Mouse (Mus musculus): ENCODE results near the gene Il34. TPM values are rescaled to one million over a fixed set of nuclear protein-coding genes. Genes with fewer than 3 reads are reported as not detected.

Il34 gene
- total and polyA plus RNA-seq, 3 experiments = 3.3 to 15.3 (median 5.3) TPM

DNA sequence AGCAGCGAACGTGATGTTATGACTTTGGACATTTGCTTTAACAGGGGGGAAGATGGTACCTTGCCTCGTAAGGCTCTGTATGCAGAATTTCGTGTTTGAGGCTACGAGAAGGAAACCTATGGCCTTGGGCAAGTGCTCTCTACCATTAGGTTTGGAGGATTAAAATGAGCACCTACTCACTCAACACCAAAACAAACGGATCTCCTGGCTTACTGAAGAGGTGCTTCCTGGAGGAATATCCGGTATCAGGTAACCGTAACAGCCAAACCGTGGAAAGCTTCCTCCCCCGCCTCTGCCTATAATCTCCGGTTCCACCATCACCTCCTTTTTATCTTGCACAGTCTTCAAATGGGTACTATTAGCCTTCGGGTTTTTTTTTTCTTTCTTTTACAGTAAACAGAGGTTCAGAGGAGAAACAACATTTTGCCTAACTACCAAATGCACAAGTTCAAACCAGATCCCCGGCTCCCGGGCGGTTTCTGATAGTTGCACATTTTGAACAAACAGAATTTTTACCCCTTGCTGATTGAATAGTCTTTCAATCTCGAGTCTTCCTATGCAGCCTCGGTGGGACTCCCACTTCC is 40.2 kb upstream of the Il34 start:
- Histone ChIP-seq H3K4me3 (peak overlapping the region; percentile 83), H3K79me2 (replicated peaks; ENCODE audit: control insufficient read depth, insufficient read depth, low read length) (peaks cover 5% of the 10 kb centered on the region), H3K4me1 (ENCODE audit: control insufficient read depth, insufficient read depth, low read length) (peaks cover 5% of the 10 kb centered on the region), H3K9ac (ENCODE audit: low read depth, low read length) (peak overlapping the region; percentile 85), H3K27ac (peak overlapping the region; percentile 92), H3K36me3 (ENCODE audit: control insufficient read depth, insufficient read depth, low read length) (peaks cover 18% of the 10 kb centered on the region), H3K27me3 (ENCODE audit: control insufficient read depth, insufficient read depth, low read length) (no peaks in the 10 kb centered on the region)
- intact Hi-C loops (cut with DNase I) = loop anchor here (1.0 to 10.0 kb wide), 2 partner anchors 201 to 210 kb away; partner anchors contain the start of gene Exosc6
- TF ChIP-seq CTCF (IDR thresholded peaks at IDR 0.05) = no peak
- no peak for TF ChIP-seq POLR2A (IDR thresholded peaks at IDR 0.05; ENCODE audit: insufficient read depth, low read depth, low read length)
- TF ChIP-seq EP300 (IDR thresholded peaks at IDR 0.05; ENCODE audit: insufficient read depth, low read depth, low read length) = no peak
- 3% methylated on average over 17 of the region's 17 CpGs for WGBS
- DNase-seq = peak in 1 of 2 experiments; percentile 6

- Histone ChIP-seq H3K4me1 (ENCODE audit: control insufficient read depth, insufficient read depth, low read length) (peaks cover 5% of the 10 kb centered on the region), H3K9ac (ENCODE audit: low read depth, low read length) (no peak overlapping the region), H3K4me3 (no peak overlapping the region), H3K27ac (no peak overlapping the region), H3K36me3 (ENCODE audit: control insufficient read depth, insufficient read depth, low read length) (peaks cover 22% of the 10 kb centered on the region), H3K79me2 (replicated peaks; ENCODE audit: control insufficient read depth, insufficient read depth, low read length) (peaks cover 5% of the 10 kb centered on the region), H3K27me3 (ENCODE audit: control insufficient read depth, insufficient read depth, low read length) (no peaks in the 10 kb centered on the region)
- intact Hi-C loops (cut with DNase I) = loop anchor here (10.0 kb wide), 1 partner anchor 200 kb away; no protein-coding TSS in a partner anchor
- TF ChIP-seq CTCF (IDR thresholded peaks at IDR 0.05) (no peak), POLR2A (IDR thresholded peaks at IDR 0.05; ENCODE audit: insufficient read depth, low read depth, low read length) (no peak), EP300 (IDR thresholded peaks at IDR 0.05; ENCODE audit: insufficient read depth, low read depth, low read length) (no peak)
- 42% methylated on average over 3 of the region's 3 CpGs for WGBS
- no peak for DNase-seq
These were observed 39.2 kb upstream of the Il34 start for GRCm38 (mm10) chr8:110844941-110845340.

DNA sequence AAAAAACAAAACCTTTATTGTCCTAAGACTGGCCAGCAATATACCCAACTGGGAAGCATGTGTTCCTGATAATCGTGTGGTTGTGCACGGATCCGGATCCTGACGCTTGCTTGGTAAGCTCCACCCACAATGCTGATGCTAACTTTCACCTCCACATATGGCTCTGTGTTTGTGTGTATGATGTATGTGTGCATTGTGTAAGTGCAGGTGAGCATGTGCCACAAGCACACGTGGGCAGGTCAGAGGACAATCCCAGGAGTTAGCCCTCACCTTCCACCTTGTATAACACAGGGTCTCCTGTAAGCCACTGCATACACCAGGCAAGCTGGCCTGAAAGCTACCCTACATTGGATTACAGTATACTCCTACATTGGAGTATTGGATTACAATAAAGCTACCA is 37.5 kb upstream of the Il34 start:
- TF ChIP-seq POLR2A (IDR thresholded peaks at IDR 0.05; ENCODE audit: insufficient read depth, low read depth, low read length) (no peak), EP300 (IDR thresholded peaks at IDR 0.05; ENCODE audit: insufficient read depth, low read depth, low read length) (no peak), CTCF (IDR thresholded peaks at IDR 0.05) (no peak)
- Histone ChIP-seq H3K27me3 (ENCODE audit: control insufficient read depth, insufficient read depth, low read length) (no peaks in the 10 kb centered on the region), H3K36me3 (ENCODE audit: control insufficient read depth, insufficient read depth, low read length) (peaks cover 26% of the 10 kb centered on the region), H3K27ac (no peak overlapping the region), H3K9ac (ENCODE audit: low read depth, low read length) (no peak overlapping the region), H3K79me2 (replicated peaks; ENCODE audit: control insufficient read depth, insufficient read depth, low read length) (peaks cover 5% of the 10 kb centered on the region), H3K4me3 (no peak overlapping the region), H3K4me1 (ENCODE audit: control insufficient read depth, insufficient read depth, low read length) (peaks cover 5% of the 10 kb centered on the region)
- DNase-seq = no peak
- intact Hi-C loops (cut with DNase I) = loop anchor here (2.0 to 10.0 kb wide), 2 partner anchors 92 to 198 kb away; no protein-coding TSS in a partner anchor
- 53% methylated on average over 5 of the region's 5 CpGs for WGBS

GRCm38 (mm10) chr8:110842012-110842574 is 36.4 kb upstream of the Il34 start:
- no peak overlapping the region for H3K9ac ChIP-seq (ENCODE audit: low read depth, low read length)
- no peak for DNase-seq
- 82% methylated on average over 3 of the region's 3 CpGs for WGBS
- intact Hi-C loops (cut with DNase I) = loop anchor here (2.0 to 10.0 kb wide), 2 partner anchors 91 to 197 kb away; no protein-coding TSS in a partner anchor
- peaks cover 5% of the 10 kb centered on the region for H3K79me2 ChIP-seq (replicated peaks; ENCODE audit: control insufficient read depth, insufficient read depth, low read length)
- TF ChIP-seq CTCF (IDR thresholded peaks at IDR 0.05) (peak; percentile 54), POLR2A (IDR thresholded peaks at IDR 0.05; ENCODE audit: insufficient read depth, low read depth, low read length) (no peak), EP300 (IDR thresholded peaks at IDR 0.05; ENCODE audit: insufficient read depth, low read depth, low read length) (no peak)
- H3K4me3 ChIP-seq = no peak overlapping the region
- peaks cover 20% of the 10 kb centered on the region for H3K36me3 ChIP-seq (ENCODE audit: control insufficient read depth, insufficient read depth, low read length)
- no peak overlapping the region for H3K27ac ChIP-seq
- H3K27me3 ChIP-seq (ENCODE audit: control insufficient read depth, insufficient read depth, low read length) = no peaks in the 10 kb centered on the region
- H3K4me1 ChIP-seq (ENCODE audit: control insufficient read depth, insufficient read depth, low read length) = peaks cover 3% of the 10 kb centered on the region

GRCm38 (mm10) chr8:110831956-110832355 is 26.2 kb upstream of the Il34 start:
- Histone ChIP-seq H3K9ac (ENCODE audit: low read depth, low read length) (no peak overlapping the region), H3K36me3 (ENCODE audit: control insufficient read depth, insufficient read depth, low read length) (peaks cover 15% of the 10 kb centered on the region), H3K4me1 (ENCODE audit: control insufficient read depth, insufficient read depth, low read length) (no peaks in the 10 kb centered on the region), H3K27ac (no peak overlapping the region), H3K27me3 (ENCODE audit: control insufficient read depth, insufficient read depth, low read length) (no peaks in the 10 kb centered on the region), H3K79me2 (replicated peaks; ENCODE audit: control insufficient read depth, insufficient read depth, low read length) (no peaks in the 10 kb centered on the region; the same call in 1 of the 2 replicates), H3K4me3 (no peak overlapping the region)
- DNase-seq = no peak
- intact Hi-C loops (cut with DNase I) = no loop called here
- TF ChIP-seq EP300 (IDR thresholded peaks at IDR 0.05; ENCODE audit: insufficient read depth, low read depth, low read length) (no peak), POLR2A (IDR thresholded peaks at IDR 0.05; ENCODE audit: insufficient read depth, low read depth, low read length) (no peak), CTCF (IDR thresholded peaks at IDR 0.05) (no peak)
- WGBS = 64% methylated on average over 3 of the region's 3 CpGs

- intact Hi-C loops (cut with DNase I) = no loop called here
- H3K9ac ChIP-seq (ENCODE audit: low read depth, low read length) = no peak overlapping the region
These were observed 22.8 kb upstream of the Il34 start for GRCm38 (mm10) chr8:110828511-110828910.

More at GRCm38 (mm10) chr8:110828511-110828910, 22.8 kb upstream of the Il34 start:
- no peak for TF ChIP-seq POLR2A (IDR thresholded peaks at IDR 0.05; ENCODE audit: insufficient read depth, low read depth, low read length)
- no peak for TF ChIP-seq EP300 (IDR thresholded peaks at IDR 0.05; ENCODE audit: insufficient read depth, low read depth, low read length)
- TF ChIP-seq CTCF (IDR thresholded peaks at IDR 0.05) = no peak
- 67% methylated on average over 3 of the region's 3 CpGs for WGBS
- Histone ChIP-seq H3K4me3 (no peak overlapping the region), H3K4me1 (ENCODE audit: control insufficient read depth, insufficient read depth, low read length) (no peaks in the 10 kb centered on the region), H3K27ac (no peak overlapping the region), H3K36me3 (ENCODE audit: control insufficient read depth, insufficient read depth, low read length) (peaks cover 10% of the 10 kb centered on the region), H3K27me3 (ENCODE audit: control insufficient read depth, insufficient read depth, low read length) (no peaks in the 10 kb centered on the region), H3K79me2 (replicated peaks; ENCODE audit: control insufficient read depth, insufficient read depth, low read length) (no peaks in the 10 kb centered on the region; the same call in 1 of the 2 replicates)
- DNase-seq = no peak

Measured in heart, adult 2 months (tissue).